9 mouse cellular contexts compared by ENCODE assay signal in genomic region chr6:34040624-34041235, GRCm38 (mm10). TPM values are rescaled to one million over a fixed set of nuclear protein-coding genes. Genes with fewer than 3 reads are reported as not detected.
A peak's percentile ranks its signal among the peaks of the same experiment; 100 is the strongest.
DNase-seq lines count a peak whose midpoint lies in the region; ATAC-seq and TF ChIP-seq lines count a peak whose summit lies in the region.
"Had no signal": no experiment of that assay in that cellular context is flagged by ENCODE, and none has a peak within 500 bp of the region (broad histone marks: within the 10 kb centered on the region; RNA-seq: fewer than 3 reads in every experiment).

No protein-coding gene starts in this region.

- no peak overlapping the region for H3K4me2 ChIP-seq in kidney, embryonic 14.5 days (replicated peaks; ENCODE audit: low read depth, low read length)
- H3K4me2 ChIP-seq in limb, embryonic 14.5 days (replicated peaks; ENCODE audit: low read depth, low read length, severe bottlenecking), result no peak overlapping the region
- no peak overlapping the region for H3K4me2 ChIP-seq in stomach, embryonic 16.5 days (ENCODE audit: low read depth, low read length)

- no peak overlapping the region for H3K27ac ChIP-seq in kidney, embryonic 14.5 days (ENCODE audit: low read depth, low read length)
- H3K27ac ChIP-seq in limb, embryonic 14.5 days (replicated peaks; ENCODE audit: low read depth, low read length), result no peak overlapping the region
- no peak overlapping the region for H3K27ac ChIP-seq in stomach, embryonic 16.5 days (ENCODE audit: low read length)

- no peak for TF ChIP-seq POLR2A in limb, embryonic 14.5 days (IDR thresholded peaks at IDR 0.05; ENCODE audit: borderline replicate concordance, extremely low read depth, insufficient read depth, insufficient read length)

- no peak overlapping the region for H3K9ac ChIP-seq in kidney, embryonic 14.5 days (ENCODE audit: low read depth, low read length)
- H3K9ac ChIP-seq in limb, embryonic 14.5 days (ENCODE audit: low read depth, low read length, severe bottlenecking), result no peak overlapping the region
- H3K9ac ChIP-seq in stomach, embryonic 16.5 days (ENCODE audit: low read length), result no peak overlapping the region

- H3K9me3 ChIP-seq in kidney, embryonic 14.5 days (ENCODE audit: control insufficient read depth, low read length), result no peaks in the 10 kb centered on the region
- H3K9me3 ChIP-seq in limb, embryonic 14.5 days (ENCODE audit: control insufficient read depth, low read length), result no peaks in the 10 kb centered on the region
- no peaks in the 10 kb centered on the region for H3K9me3 ChIP-seq in stomach, embryonic 16.5 days (replicated peaks; ENCODE audit: control insufficient read depth, low read length)

- DNase-seq in A20 (ENCODE audit: low read depth, low spot score), result peak; percentile 75
- DNase-seq in adrenal gland, adult 8-10 months, result peak; percentile 46
- DNase-seq in embryo, embryonic 11.5 days (ENCODE audit: low read depth, low spot score), result peak; percentile 64
- DNase-seq in gastrocnemius, postnatal 4 days (ENCODE audit: low spot score in 2 of 2), result peak; percentile 40 to 67
- peak; percentile 61 for DNase-seq in limb, embryonic 14.5 days (ENCODE audit: low spot score)

- no peaks in the 10 kb centered on the region for H3K4me1 ChIP-seq in kidney, embryonic 14.5 days (ENCODE audit: control insufficient read depth, insufficient read depth, low read length)
- H3K4me1 ChIP-seq in limb, embryonic 14.5 days (ENCODE audit: control insufficient read depth, insufficient read depth, low read length), result no peaks in the 10 kb centered on the region
- H3K4me1 ChIP-seq in stomach, embryonic 16.5 days (ENCODE audit: control insufficient read depth, insufficient read depth, low read length), result 0 out of 2 replicates have a peak, but pooled peaks cover 2% of the 10 kb centered on the region

- no peaks in the 10 kb centered on the region for H3K27me3 ChIP-seq in kidney, embryonic 14.5 days (ENCODE audit: control insufficient read depth, insufficient read depth, low read length)
- no peaks in the 10 kb centered on the region; the same call in 1 of the 2 replicates for H3K27me3 ChIP-seq in limb, embryonic 14.5 days (ENCODE audit: control insufficient read depth, insufficient read depth, low read length)
- H3K27me3 ChIP-seq in stomach, embryonic 16.5 days (ENCODE audit: control insufficient read depth, insufficient read depth, low read length), result no peaks in the 10 kb centered on the region

- 33% methylated on average over 12 of the region's 12 CpGs for WGBS in kidney, embryonic 14.5 days
- 43% methylated on average over 12 of the region's 12 CpGs for WGBS in limb, embryonic 14.5 days
- 39% methylated on average over 12 of the region's 12 CpGs for WGBS in stomach, embryonic 16.5 days

- peak; percentile 54; the same call in 1 of the 2 replicates for ATAC-seq in kidney, embryonic 14.5 days (ENCODE audit: low FRiP score, low TSS enrichment)
- peak; percentile 44; the same call in 1 of the 2 replicates for ATAC-seq in limb, embryonic 14.5 days (ENCODE audit: low FRiP score, low read depth)
- ATAC-seq in monocyte, adult 5-6 weeks (replicated peaks; ENCODE audit: insufficient number of reproducible peaks, low FRiP score, low TSS enrichment, poor library complexity, severe bottlenecking), result peak; percentile 64; the same call in 1 of the 2 replicates
- ATAC-seq in stomach, embryonic 16.5 days (ENCODE audit: insufficient read depth, low FRiP score), result peak; percentile 55; the same call in 1 of the 2 replicates

- no peak overlapping the region for H3K4me3 ChIP-seq in kidney, embryonic 14.5 days (ENCODE audit: low read length)
- H3K4me3 ChIP-seq in limb, embryonic 14.5 days (replicated peaks; ENCODE audit: low read length), result no peak overlapping the region
- no peak overlapping the region for H3K4me3 ChIP-seq in stomach, embryonic 16.5 days (replicated peaks; ENCODE audit: low read length)
- H3K4me3 ChIP-seq: erythroblast, embryonic 14.5 days had no signal

- no peaks in the 10 kb centered on the region for H3K36me3 ChIP-seq in kidney, embryonic 14.5 days (ENCODE audit: control insufficient read depth, insufficient read depth, low read length)
- H3K36me3 ChIP-seq in limb, embryonic 14.5 days (ENCODE audit: control insufficient read depth, insufficient read depth, low read length), result no peaks in the 10 kb centered on the region
- H3K36me3 ChIP-seq in stomach, embryonic 16.5 days (ENCODE audit: control insufficient read depth, insufficient read depth, low read length), result no peaks in the 10 kb centered on the region

RNA-seq across cellular contexts. Expression of gene Lrguk, which starts 11.5 kb away (rescaled TPM):
- 1 to 10 TPM in 2 of 4 experiments, under 1 TPM in 2; 0.63 to 1.7 (median 1.1) TPM for total RNA-seq in adrenal gland, adult 8-10 months (2022)
- total RNA-seq in gastrocnemius, postnatal 4 days (2021), result under 1 TPM; 0.10 to 0.26 TPM
- polyA plus RNA-seq in kidney, embryonic 14.5 days (2014; fragmentation: Nextera tagmentation; extraction: Ambion mirVana), result 1.3 and 2.0 TPM in 2 replicates
- polyA plus RNA-seq in limb, embryonic 14.5 days (2012; rRNA removed), result 0.29 and 0.35 TPM in 2 replicates
- 0.17 and 0.43 TPM in 2 replicates for polyA plus RNA-seq in limb, embryonic 14.5 days (2014; fragmentation: Nextera tagmentation; extraction: Ambion mirVana)
- total RNA-seq in monocyte, adult 5-6 weeks (2017), result not detected in 3 replicates
- polyA plus RNA-seq in stomach, embryonic 16.5 days (2015; fragmentation: Nextera tagmentation; extraction: Ambion mirVana), result 0.20 and 0.44 TPM in 2 replicates
- polyA plus RNA-seq: erythroblast, embryonic 14.5 days had no signal
